ENCODE assay signal across 8 mouse cellular contexts in genomic region chr3:94442951-94443596, GRCm38 (mm10). TPM values are rescaled to one million over a fixed set of nuclear protein-coding genes. Genes with fewer than 3 reads are reported as not detected.
A peak's percentile ranks its signal among the peaks of the same experiment; 100 is the strongest.
DNase-seq lines count a peak whose midpoint lies in the region; ATAC-seq lines count a peak whose summit lies in the region.

Mrpl9 (plus strand) TSS chr3:94443318.

- H3K4me3 ChIP-seq in megakaryocyte, embryonic 14.5 days (replicated peaks): peak within 1 kb of the TSS; percentile 100

- peaks cover 5% of the 10 kb centered on the region for H3K27me3 ChIP-seq in megakaryocyte, embryonic 14.5 days (replicated peaks)

- H3K36me3 ChIP-seq in megakaryocyte, embryonic 14.5 days (replicated peaks; ENCODE audit: low read length): peaks cover 38% of the 10 kb centered on the region

- no peaks in the 10 kb centered on the region for H3K9me3 ChIP-seq in megakaryocyte, embryonic 14.5 days

- ATAC-seq in common myeloid progenitor, adult 5-6 weeks (replicated peaks; ENCODE audit: low read depth, poor library complexity, severe bottlenecking): peak; percentile 96

- peaks cover 20% of the 10 kb centered on the region for H3K4me1 ChIP-seq in megakaryocyte, embryonic 14.5 days

- DNase-seq in ZHBTc4 (ENCODE audit: low read depth, low spot score): peak; percentile 97
- DNase-seq in gastrocnemius, adult 8-10 months (ENCODE audit: low spot score in 2 of 2): peak; percentile 90 to 93
- DNase-seq in hindlimb bud, embryonic 11.5 days (ENCODE audit: extremely low spot score, low read depth, low spot score): peak; percentile 82
- DNase-seq in left cerebral cortex, adult 8-10 months (ENCODE audit: low spot score in 2 of 2): peak; percentile 91 to 93
- DNase-seq in right cerebral cortex, postnatal 10 days (ENCODE audit: low spot score in 2 of 2): peak; percentile 96 to 97
- DNase-seq in urinary bladder, postnatal 25 days (ENCODE audit: low spot score): peak; percentile 98

RNA-seq across cellular contexts. Expression of gene Mrpl9, which starts in this region (rescaled TPM):
- 65.6 and 77.6 TPM in 2 replicates for total RNA-seq in common myeloid progenitor, adult 5-6 weeks (2017)
- total RNA-seq in gastrocnemius, adult 8-10 months (2022): 10 to 100 TPM; 29.1 to 33.8 (median 32.0) TPM
- 10 to 100 TPM; 32.7 to 40.7 (median 38.1) TPM for total RNA-seq in left cerebral cortex, adult 8-10 months (2022)
- 13.3 and 35.2 TPM in 2 replicates for polyA plus RNA-seq in megakaryocyte, embryonic 14.5 days (2012; ENCODE audit: insufficient read depth, low replicate concordance)

Comparison
In these comparisons a context has a peak if more than half of its experiments do, and no peak if none do; other contexts are left out.
1. Peak in every context shown above with its lines: DNase-seq, ATAC-seq and H3K4me3 ChIP-seq.